Mouse (Mus musculus): ENCODE measurements around the gene Srrm4.

DNA sequence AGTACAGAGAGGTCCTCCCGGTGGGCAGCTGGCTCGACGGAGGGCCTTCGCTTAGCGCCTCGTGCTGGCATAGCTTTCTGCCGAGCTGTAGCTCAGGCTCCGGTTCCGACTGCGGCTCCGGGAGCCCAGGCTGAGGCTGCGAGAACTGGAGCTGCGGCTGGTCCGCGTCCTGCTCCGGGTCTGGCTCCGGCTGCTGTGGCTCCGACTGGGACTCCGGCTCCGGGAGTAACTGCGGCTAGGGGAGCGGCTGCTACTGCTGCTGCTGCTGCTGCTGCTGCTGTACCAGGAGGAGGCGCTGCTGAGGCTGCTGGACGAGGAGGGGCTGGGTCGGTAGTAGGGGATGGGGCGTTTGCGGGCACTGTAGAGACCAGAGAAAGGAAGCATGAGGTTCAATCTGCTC lies 147.1 kb downstream of the Srrm4 start:
- TF ChIP-seq CTCF (IDR thresholded peaks at IDR 0.05; ENCODE audit: extremely low read depth, insufficient read depth, insufficient read length, insufficient replicate concordance) (no peak), POLR2A (IDR thresholded peaks at IDR 0.05; ENCODE audit: low read depth, low read length) (no peak)
